Mouse (Mus musculus) myocyte (in vitro differentiated cells): ENCODE results near the gene Qrfpr. TPM values are rescaled to one million over a fixed set of nuclear protein-coding genes. Genes with fewer than 3 reads are reported as not detected.
A peak's percentile ranks its signal among the peaks of the same experiment; 100 is the strongest.

Source experiments
- H3K27me3 ChIP-seq: one replicate; pipeline ENCODE4 v1.6.1; 2011; ENCODE audit not compliant: control insufficient read depth, insufficient read depth, insufficient read length
- H3K36me3 ChIP-seq: one replicate; pipeline ENCODE4 v1.6.1; 2011; ENCODE audit not compliant: control insufficient read depth, insufficient read depth
- H3K4me2 ChIP-seq: one replicate; pipeline ENCODE4 v1.6.1; 2011; ENCODE audit warnings: low read depth, control low read depth
- H3K4me3 ChIP-seq: one replicate; pipeline ENCODE4 v1.5.1; 2011; ENCODE audit warnings: mild to moderate bottlenecking, control low read depth, moderate library complexity
- H3K79me2 ChIP-seq: one replicate; pipeline ENCODE4 v1.6.1; 2011; ENCODE audit not compliant: control insufficient read depth, insufficient read depth
- H3ac ChIP-seq: one replicate; pipeline ENCODE4 v1.6.1; 2011; ENCODE audit not compliant: control insufficient read depth, insufficient read length
- CEBPB ChIP-seq: IDR thresholded peaks from 2 replicates; pipeline ENCODE4 v1.6.1; 2011; ENCODE audit warnings: mild to moderate bottlenecking, moderate library complexity; ENCODE audit not compliant: poor library complexity, insufficient read depth, severe bottlenecking
- E2F4 ChIP-seq: IDR thresholded peaks from one replicate; pipeline ENCODE4 v1.6.1; 2011; ENCODE audit warnings: mild to moderate bottlenecking, control low read depth, moderate library complexity; ENCODE audit not compliant: insufficient read depth
- MAX ChIP-seq: IDR thresholded peaks from one replicate; pipeline ENCODE4 v1.6.1; 2011; ENCODE audit warnings: low read depth, mild to moderate bottlenecking, control low read depth
- MYOD1 ChIP-seq, 3 experiments: IDR thresholded peaks; one replicate each; pipeline ENCODE4 v1.6.1; 2011; ENCODE audit warnings: control low read depth in 2 of 3, low read depth in 2 of 3, mild to moderate bottlenecking in 2 of 3, moderate library complexity in 1 of 3; ENCODE audit not compliant: insufficient read length in 2 of 3, control insufficient read depth in 1 of 3
- MYOG ChIP-seq, 3 experiments: IDR thresholded peaks; one replicate each; pipeline ENCODE4 v1.6.1; 2011; ENCODE audit warnings: control low read depth in 2 of 3, low read depth in 2 of 3, mild to moderate bottlenecking in 2 of 3; ENCODE audit not compliant: insufficient read length in 2 of 3, control insufficient read depth in 1 of 3, insufficient read depth in 1 of 3
- POLR2A ChIP-seq: IDR thresholded peaks from one replicate; pipeline ENCODE4 v1.6.1; 2011; ENCODE audit warnings: low read depth, mild to moderate bottlenecking, control low read depth, moderate library complexity; ENCODE audit not compliant: insufficient read length
- POLR2AphosphoS2 ChIP-seq: IDR thresholded peaks from one replicate; pipeline ENCODE4 v1.6.1; 2011; ENCODE audit warnings: low read depth, control low read depth; ENCODE audit not compliant: insufficient read length
- REST ChIP-seq: IDR thresholded peaks from one replicate; pipeline ENCODE4 v1.6.1; 2011; ENCODE audit warnings: mild to moderate bottlenecking, control low read depth, moderate library complexity; ENCODE audit not compliant: insufficient read depth, insufficient read length
- SRF ChIP-seq: IDR thresholded peaks from one replicate; pipeline ENCODE4 v1.6.1; 2011; ENCODE audit warnings: low read depth; ENCODE audit not compliant: control insufficient read depth, insufficient read length
- TCF12 ChIP-seq: IDR thresholded peaks from one replicate; pipeline ENCODE4 v1.6.1; 2011; ENCODE audit warnings: mild to moderate bottlenecking, control low read depth; ENCODE audit not compliant: poor library complexity, insufficient read depth, severe bottlenecking
- TCF3 ChIP-seq: IDR thresholded peaks from one replicate; pipeline ENCODE4 v1.6.1; 2011; ENCODE audit warnings: low read depth, control low read depth; ENCODE audit not compliant: insufficient read length
- USF1 ChIP-seq: IDR thresholded peaks from one replicate; pipeline ENCODE4 v1.6.1; 2011; ENCODE audit warnings: low read depth, mild to moderate bottlenecking, control low read depth, moderate library complexity
- polyA plus RNA-seq: library from polyadenylated mRNA; unstranded; fragments of >200 nt; fragmentation: generic; extraction: Trizol; gene quantifications from one replicate; pipeline ENCODE4 v1.2.1, GENCODE M21; 2012; ENCODE audit warnings: missing spikeins

Qrfpr gene
- polyA plus RNA-seq, 1 experiment = not detected

- H3K36me3 ChIP-seq = no peaks in the 10 kb centered on the region
- H3K79me2 ChIP-seq = no peaks in the 10 kb centered on the region
- no peak overlapping the region for H3K4me2 ChIP-seq
- no peaks in the 10 kb centered on the region for H3K27me3 ChIP-seq
- no peak for TF ChIP-seq MYOD1 (IDR thresholded peaks at IDR 0.05; ENCODE audit: control insufficient read depth in 1 of 3, insufficient read length in 2 of 3, low read depth in 2 of 3)
- no peak for TF ChIP-seq REST
- no peak for TF ChIP-seq TCF3
- no peak for TF ChIP-seq MYOG (IDR thresholded peaks at IDR 0.05; ENCODE audit: control insufficient read depth in 1 of 3, insufficient read depth in 1 of 3, insufficient read length in 2 of 3, low read depth in 2 of 3)
- TF ChIP-seq TCF12 = no peak
- TF ChIP-seq SRF = no peak
- TF ChIP-seq POLR2AphosphoS2 = no peak
- TF ChIP-seq USF1 = no peak
- no peak for TF ChIP-seq E2F4
- no peak overlapping the region for H3K4me3 ChIP-seq
- no peak overlapping the region for H3ac ChIP-seq
These were observed 14.4 kb downstream of the Qrfpr start for GRCm38 (mm10) chr3:36207520-36208264.

- H3K79me2 ChIP-seq = no peaks in the 10 kb centered on the region
- no peak overlapping the region for H3K4me2 ChIP-seq
- H3K4me3 ChIP-seq = no peak overlapping the region
- TF ChIP-seq CEBPB (no peak), TCF3 (no peak), POLR2AphosphoS2 (no peak), USF1 (no peak), MAX (no peak), REST (no peak), SRF (no peak), MYOD1 (IDR thresholded peaks at IDR 0.05; ENCODE audit: control insufficient read depth in 1 of 3, insufficient read length in 2 of 3, low read depth in 2 of 3) (no peak)
- H3K27me3 ChIP-seq = no peaks in the 10 kb centered on the region
- H3K36me3 ChIP-seq = no peaks in the 10 kb centered on the region
- H3ac ChIP-seq = no peak overlapping the region
These were observed 19.2 kb downstream of the Qrfpr start for GRCm38 (mm10) chr3:36202932-36203331.

DNA sequence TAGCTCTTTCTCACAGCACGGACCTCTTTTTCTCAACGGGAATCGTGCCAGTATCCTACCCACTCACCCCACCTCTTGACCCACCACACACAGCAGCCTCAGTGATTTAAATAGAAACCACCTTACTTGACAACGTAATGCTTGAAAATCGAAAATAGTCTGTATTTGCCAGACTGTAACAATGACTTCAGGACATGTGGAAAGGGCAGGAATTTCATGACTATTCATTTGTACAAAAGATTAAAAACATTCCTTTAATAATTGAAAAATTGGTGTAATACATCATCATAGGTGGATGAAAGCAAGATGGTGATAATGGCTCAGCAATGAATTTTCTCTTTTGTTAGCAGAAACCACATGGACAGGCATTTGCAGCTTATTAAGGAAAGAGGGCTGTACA lies 21.0 kb downstream of the Qrfpr start:
- TF ChIP-seq E2F4 (no peak), TCF3 (no peak), MYOD1 (IDR thresholded peaks at IDR 0.05; ENCODE audit: control insufficient read depth in 1 of 3, insufficient read length in 2 of 3, low read depth in 2 of 3) (no peak)
- no peak overlapping the region for H3K4me3 ChIP-seq
- no peak overlapping the region for H3ac ChIP-seq
- H3K36me3 ChIP-seq = no peaks in the 10 kb centered on the region
- no peaks in the 10 kb centered on the region for H3K27me3 ChIP-seq
- H3K79me2 ChIP-seq = no peaks in the 10 kb centered on the region
- H3K4me2 ChIP-seq = no peak overlapping the region

- Histone ChIP-seq H3K36me3 (no peaks in the 10 kb centered on the region), H3K27me3 (no peaks in the 10 kb centered on the region), H3K79me2 (no peaks in the 10 kb centered on the region), H3K4me2 (peak overlapping the region; percentile 32), H3ac (no peak overlapping the region), H3K4me3 (no peak overlapping the region)
- TF ChIP-seq POLR2A = no peak
- no peak for TF ChIP-seq MAX
- TF ChIP-seq E2F4 = no peak
These were observed 32.9 kb downstream of the Qrfpr start for GRCm38 (mm10) chr3:36189243-36189642.

DNA sequence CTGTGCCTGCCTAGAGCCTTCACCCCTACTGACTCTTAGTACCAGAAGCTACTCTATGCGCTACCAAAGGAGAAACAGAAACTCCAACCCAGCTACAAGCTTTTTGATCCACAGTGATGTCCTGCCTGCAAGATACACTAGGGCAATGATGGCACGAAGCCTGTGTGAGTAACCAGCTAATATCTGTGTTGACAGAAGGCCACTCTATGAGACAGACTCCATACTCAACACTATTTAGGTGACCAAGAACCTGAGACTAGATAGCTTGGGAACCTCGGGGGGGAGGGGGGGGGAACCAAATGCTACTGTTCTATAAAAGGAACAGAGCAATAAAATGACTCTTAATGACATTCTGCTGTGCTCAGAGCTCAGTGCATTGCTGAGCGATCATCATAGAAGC lies 35.6 kb downstream of the Qrfpr start:
- H3K4me2 ChIP-seq = no peak overlapping the region
- no peak overlapping the region for H3ac ChIP-seq
- no peak for TF ChIP-seq MAX
- TF ChIP-seq USF1 = no peak
- TF ChIP-seq CEBPB = no peak
- no peak for TF ChIP-seq REST
- TF ChIP-seq POLR2AphosphoS2 = no peak
- TF ChIP-seq MYOD1 (IDR thresholded peaks at IDR 0.05; ENCODE audit: control insufficient read depth in 1 of 3, insufficient read length in 2 of 3, low read depth in 2 of 3) = no peak
- TF ChIP-seq TCF3 = no peak
- no peak for TF ChIP-seq E2F4
- no peak for TF ChIP-seq TCF12
- TF ChIP-seq MYOG (IDR thresholded peaks at IDR 0.05; ENCODE audit: control insufficient read depth in 1 of 3, insufficient read depth in 1 of 3, insufficient read length in 2 of 3, low read depth in 2 of 3) = no peak
- no peak for TF ChIP-seq POLR2A
- TF ChIP-seq SRF = no peak
- H3K36me3 ChIP-seq = no peaks in the 10 kb centered on the region
- H3K4me3 ChIP-seq = no peak overlapping the region
- H3K79me2 ChIP-seq = no peaks in the 10 kb centered on the region
- H3K27me3 ChIP-seq = no peaks in the 10 kb centered on the region
